Mouse (Mus musculus): ENCODE measurements around the gene Acnat1. TPM values are rescaled to one million over a fixed set of nuclear protein-coding genes. Genes with fewer than 3 reads are reported as not detected.
"Not testable (repeated sequence)": the region's sequence is repeated elsewhere in the genome, so short reads cannot be mapped to it uniquely, and the experiment has no call there.

Acnat1 gene
- polyA plus RNA-seq, 1 experiment = not detected

DNA sequence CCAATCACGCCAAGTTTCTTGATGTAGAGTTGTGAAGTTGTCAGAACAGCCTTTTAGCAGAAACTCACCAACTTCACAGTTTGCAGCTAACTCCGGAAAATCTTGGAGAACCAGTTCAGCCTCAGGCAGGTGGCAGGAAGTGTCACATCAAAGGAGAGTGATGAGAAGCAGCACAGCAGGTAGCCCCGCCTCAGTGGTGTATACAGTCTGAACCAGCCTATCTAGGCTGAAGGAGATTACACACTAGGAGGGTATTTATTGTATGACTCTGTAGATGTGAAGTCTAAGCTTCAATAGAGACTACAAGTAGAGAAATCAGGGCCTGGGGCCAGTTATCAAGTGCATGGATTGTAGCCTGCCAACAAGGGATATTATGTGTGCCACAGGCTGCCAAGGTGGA, 7.2 kb upstream of the Acnat1 start:
- WGBS = 74% methylated on average over 3 of the region's 3 CpGs
- no peaks in the 10 kb centered on the region for H3K27me3 ChIP-seq (ENCODE audit: control insufficient read depth, insufficient read depth, low read length)
- no peaks in the 10 kb centered on the region for H3K4me1 ChIP-seq (replicated peaks; ENCODE audit: control insufficient read depth, insufficient read depth, low read length)
- no peak overlapping the region for H3K27ac ChIP-seq (ENCODE audit: control insufficient read depth, insufficient read depth, low read length)
- no peak overlapping the region for H3K4me3 ChIP-seq (ENCODE audit: control insufficient read depth, insufficient read depth, low read length)
- TF ChIP-seq POLR2A (IDR thresholded peaks at IDR 0.05; ENCODE audit: control insufficient read depth, extremely low read depth, insufficient read depth, low read length, poor library complexity) (no peak), CTCF (IDR thresholded peaks at IDR 0.05; ENCODE audit: borderline replicate concordance, control insufficient read depth, extremely low read depth, insufficient read depth, low read length, poor library complexity) (no peak)
- no peaks in the 10 kb centered on the region for H3K36me3 ChIP-seq (ENCODE audit: control insufficient read depth, insufficient read depth, low read length)
- DNase-seq = peak; percentile 6

DNA sequence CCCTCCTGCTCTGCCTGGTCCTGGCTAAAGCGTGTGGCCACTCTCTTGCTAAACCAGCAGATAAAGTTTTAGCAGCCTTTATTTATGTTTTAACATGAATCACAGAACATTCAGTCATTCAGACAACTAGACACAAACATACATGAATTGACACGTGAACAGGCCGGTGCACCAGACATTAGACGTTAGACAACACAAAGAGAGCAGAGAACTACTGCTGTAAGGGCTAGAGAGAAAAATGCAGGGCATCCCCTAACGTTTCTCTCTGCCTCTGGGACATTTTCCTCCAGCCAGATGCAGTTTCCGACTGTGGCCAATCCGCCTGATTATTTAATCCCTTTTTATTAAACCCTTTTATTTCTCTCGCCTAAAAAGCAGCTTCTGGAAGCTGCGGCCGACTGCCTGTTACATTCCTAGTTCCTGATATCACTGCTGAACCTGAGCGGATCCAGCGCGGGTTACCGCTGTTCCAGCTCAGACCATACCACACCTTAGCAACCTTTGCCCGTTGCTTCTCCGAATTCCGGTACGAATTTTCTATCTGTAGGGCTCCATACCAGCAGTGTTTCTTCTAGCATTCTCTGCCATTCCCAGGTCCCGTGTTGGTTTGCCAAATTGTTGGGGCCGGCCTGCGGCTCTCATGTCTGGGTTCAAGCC, 6.5 kb upstream of the Acnat1 start:
- H3K36me3 ChIP-seq (ENCODE audit: control insufficient read depth, insufficient read depth, low read length) = no peaks in the 10 kb centered on the region
- no peak overlapping the region for H3K4me3 ChIP-seq (ENCODE audit: control insufficient read depth, insufficient read depth, low read length)
- H3K27ac ChIP-seq (ENCODE audit: control insufficient read depth, insufficient read depth, low read length) = no peak overlapping the region; the same call in 1 of the 2 replicates
- no peaks in the 10 kb centered on the region for H3K27me3 ChIP-seq (ENCODE audit: control insufficient read depth, insufficient read depth, low read length)
- WGBS = 72% methylated on average over 21 of the region's 21 CpGs
- H3K4me1 ChIP-seq (replicated peaks; ENCODE audit: control insufficient read depth, insufficient read depth, low read length) = no peaks in the 10 kb centered on the region
- DNase-seq = no peak
- no peak for TF ChIP-seq POLR2A (IDR thresholded peaks at IDR 0.05; ENCODE audit: control insufficient read depth, extremely low read depth, insufficient read depth, low read length, poor library complexity)
- no peak for TF ChIP-seq CTCF (IDR thresholded peaks at IDR 0.05; ENCODE audit: borderline replicate concordance, control insufficient read depth, extremely low read depth, insufficient read depth, low read length, poor library complexity)

DNA sequence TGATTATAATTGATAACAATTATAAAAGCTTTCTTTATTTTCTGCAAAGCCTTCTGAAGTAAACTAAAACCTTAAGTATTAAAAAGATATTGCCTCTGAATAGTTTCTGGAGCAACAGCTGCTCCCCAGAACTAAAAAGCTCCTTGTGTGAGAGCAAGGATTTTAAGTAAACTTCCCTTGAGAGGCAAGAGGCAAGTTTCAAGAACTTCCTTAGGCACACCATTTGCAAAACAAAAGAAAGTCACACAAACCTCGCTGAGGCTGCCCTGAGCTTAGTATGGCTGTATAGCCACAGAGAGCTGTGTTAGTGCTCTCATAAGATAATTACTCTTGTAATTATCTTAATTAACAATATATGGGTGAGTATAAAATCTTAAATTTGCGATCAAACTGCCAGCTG, 5.3 kb upstream of the Acnat1 start:
- not testable (repeated sequence) for H3K4me3 ChIP-seq (ENCODE audit: control insufficient read depth, insufficient read depth, low read length); DNase-seq; H3K4me1 ChIP-seq (replicated peaks; ENCODE audit: control insufficient read depth, insufficient read depth, low read length); H3K27me3 ChIP-seq (ENCODE audit: control insufficient read depth, insufficient read depth, low read length); H3K27ac ChIP-seq (ENCODE audit: control insufficient read depth, insufficient read depth, low read length); H3K36me3 ChIP-seq (ENCODE audit: control insufficient read depth, insufficient read depth, low read length)
- WGBS = 67% methylated on average over 2 of the region's 2 CpGs

DNA sequence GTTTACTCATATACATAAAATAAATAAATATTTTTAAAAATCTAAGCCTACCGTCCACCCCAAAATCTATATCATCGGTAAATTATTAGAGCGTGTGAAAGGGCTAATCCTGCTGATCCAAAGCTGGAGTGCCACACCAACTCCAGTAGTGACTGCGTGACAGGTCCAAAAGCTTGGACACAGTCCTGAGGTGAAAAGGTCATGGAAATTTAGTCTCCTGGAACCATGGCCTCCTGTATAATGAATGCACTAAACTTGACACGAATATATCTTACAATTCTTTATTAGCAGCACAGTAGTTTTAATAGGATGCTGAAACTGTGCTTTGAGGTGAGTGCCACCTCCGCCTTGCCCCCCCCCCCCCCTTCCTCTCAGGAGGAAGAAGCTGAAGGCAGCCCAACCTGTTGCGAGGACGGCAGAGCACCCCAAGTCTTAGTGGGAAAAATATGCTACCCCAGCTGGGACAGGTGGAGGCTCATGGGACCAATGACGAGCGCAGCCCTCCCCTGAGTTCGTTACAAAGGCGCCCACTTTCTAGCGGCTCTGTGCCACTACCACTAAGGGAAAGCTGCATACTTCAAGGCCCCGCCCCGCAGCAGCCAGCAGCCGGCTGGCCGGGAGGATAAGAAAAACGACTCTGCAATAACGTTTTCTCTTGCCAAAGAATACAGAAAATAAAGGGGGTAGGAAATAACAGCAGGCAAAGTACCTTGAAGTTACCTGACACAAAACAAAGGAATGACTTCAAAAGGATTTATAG, 4.6 kb upstream of the Acnat1 start:
- Histone ChIP-seq H3K27me3 (ENCODE audit: control insufficient read depth, insufficient read depth, low read length) (no peaks in the 10 kb centered on the region), H3K4me1 (replicated peaks; ENCODE audit: control insufficient read depth, insufficient read depth, low read length) (no peaks in the 10 kb centered on the region), H3K4me3 (ENCODE audit: control insufficient read depth, insufficient read depth, low read length) (no peak overlapping the region), H3K27ac (ENCODE audit: control insufficient read depth, insufficient read depth, low read length) (no peak overlapping the region), H3K36me3 (ENCODE audit: control insufficient read depth, insufficient read depth, low read length) (no peaks in the 10 kb centered on the region)
- TF ChIP-seq POLR2A (IDR thresholded peaks at IDR 0.05; ENCODE audit: control insufficient read depth, extremely low read depth, insufficient read depth, low read length, poor library complexity) (no peak), CTCF (IDR thresholded peaks at IDR 0.05; ENCODE audit: borderline replicate concordance, control insufficient read depth, extremely low read depth, insufficient read depth, low read length, poor library complexity) (no peak)
- DNase-seq = peak; percentile 20
- WGBS = 26% methylated on average over 19 of the region's 19 CpGs

DNA sequence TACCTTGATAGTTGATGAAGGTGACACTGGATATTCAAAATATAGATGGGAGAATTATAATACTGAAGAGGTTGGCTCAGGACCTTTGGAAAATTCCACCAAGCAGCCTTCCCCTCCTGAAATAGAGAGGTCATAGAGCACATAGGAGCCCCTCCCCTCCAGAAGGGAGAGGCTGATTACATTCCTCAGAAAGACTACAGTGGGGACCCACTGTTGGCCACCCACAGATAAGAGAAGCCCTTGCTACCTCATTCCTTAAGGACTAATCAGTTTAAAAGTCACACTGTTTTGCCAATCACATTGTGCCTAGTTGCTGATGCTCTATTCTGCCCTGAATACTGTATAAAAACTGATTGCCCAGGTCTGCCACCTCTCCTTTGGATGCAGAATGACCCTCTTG, 871 bp upstream of the Acnat1 start:
- no peak overlapping the region for H3K4me3 ChIP-seq (ENCODE audit: control insufficient read depth, insufficient read depth, low read length)
- no peaks in the 10 kb centered on the region for H3K27me3 ChIP-seq (ENCODE audit: control insufficient read depth, insufficient read depth, low read length)
- no peaks in the 10 kb centered on the region for H3K4me1 ChIP-seq (replicated peaks; ENCODE audit: control insufficient read depth, insufficient read depth, low read length)
- TF ChIP-seq POLR2A (IDR thresholded peaks at IDR 0.05; ENCODE audit: control insufficient read depth, extremely low read depth, insufficient read depth, low read length, poor library complexity) = no peak
- no peak for TF ChIP-seq CTCF (IDR thresholded peaks at IDR 0.05; ENCODE audit: borderline replicate concordance, control insufficient read depth, extremely low read depth, insufficient read depth, low read length, poor library complexity)
- DNase-seq = no peak
- no peak overlapping the region for H3K27ac ChIP-seq (ENCODE audit: control insufficient read depth, insufficient read depth, low read length)
- H3K36me3 ChIP-seq (ENCODE audit: control insufficient read depth, insufficient read depth, low read length) = no peaks in the 10 kb centered on the region

DNA sequence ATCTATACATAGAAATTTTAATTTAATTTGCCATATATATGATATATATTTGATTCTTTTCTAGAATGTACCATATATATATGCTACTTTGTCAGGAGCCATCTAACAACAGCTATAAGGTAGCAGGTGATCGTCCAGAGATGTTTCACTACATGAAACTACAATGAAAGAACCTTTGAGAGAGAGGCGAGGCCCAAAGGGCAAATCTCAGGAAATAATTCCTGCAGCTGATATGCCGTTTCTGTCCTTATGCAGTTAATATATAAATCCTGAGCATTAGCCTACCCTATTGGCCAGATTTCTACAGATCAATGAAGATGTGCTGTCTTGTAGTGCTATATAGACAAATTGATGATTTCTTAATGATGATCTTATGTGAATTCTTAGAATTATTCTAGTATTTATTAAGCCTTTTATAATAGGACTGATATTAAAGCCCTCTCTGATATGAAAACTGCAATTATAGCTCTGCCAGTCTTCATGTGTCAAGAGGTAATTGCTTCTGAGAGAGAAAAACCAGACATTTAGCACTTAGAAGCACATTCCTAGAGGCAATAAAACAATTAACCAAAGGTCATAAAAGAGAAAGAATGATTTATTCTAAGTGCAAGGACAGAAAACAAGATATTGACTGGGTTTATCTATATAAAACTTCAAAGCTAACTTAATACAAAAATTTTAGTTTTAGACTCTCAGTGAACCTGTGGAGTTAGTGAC, 4.1 kb downstream of the Acnat1 start:
- Histone ChIP-seq H3K4me3 (ENCODE audit: control insufficient read depth, insufficient read depth, low read length) (no peak overlapping the region), H3K27ac (ENCODE audit: control insufficient read depth, insufficient read depth, low read length) (no peak overlapping the region), H3K27me3 (ENCODE audit: control insufficient read depth, insufficient read depth, low read length) (no peaks in the 10 kb centered on the region), H3K4me1 (replicated peaks; ENCODE audit: control insufficient read depth, insufficient read depth, low read length) (no peaks in the 10 kb centered on the region), H3K36me3 (ENCODE audit: control insufficient read depth, insufficient read depth, low read length) (no peaks in the 10 kb centered on the region)
- no peak for TF ChIP-seq POLR2A (IDR thresholded peaks at IDR 0.05; ENCODE audit: control insufficient read depth, extremely low read depth, insufficient read depth, low read length, poor library complexity)
- TF ChIP-seq CTCF (IDR thresholded peaks at IDR 0.05; ENCODE audit: borderline replicate concordance, control insufficient read depth, extremely low read depth, insufficient read depth, low read length, poor library complexity) = no peak
- WGBS = 90% methylated on average over 3 of the region's 3 CpGs
- no peak for DNase-seq

Measured in thymus, adult 2 months (tissue).